Mouse (Mus musculus) erythroblast, embryonic 14.5 days (primary cell): ENCODE results near the gene Vmac.

Experiments used
- GATA1 ChIP-seq: IDR thresholded peaks from 2 replicates; pipeline ENCODE4 v1.6.1; 2012; ENCODE audit warnings: low read length, inconsistent platforms, mixed read lengths
- TAL1 ChIP-seq: IDR thresholded peaks from 3 replicates; pipeline ENCODE4 v1.6.1; 2012; ENCODE audit warnings: low read length, inconsistent platforms, mixed read lengths

- TF ChIP-seq GATA1 = no peak
- TF ChIP-seq TAL1 = no peak
These were observed 14.8 kb downstream of the Vmac start for GRCm38 (mm10) chr17:56703038-56703437.
